Mouse (Mus musculus) right cerebral cortex, postnatal 25 days (tissue): Measurements from ENCODE around the gene Olfr285.

Experiments used
- DNase-seq: peaks from one replicate; pipeline ENCODE4 v3.0.0; 2022

Gene Olfr285

GRCm38 (mm10) chr15:98317177-98317724, at the start of gene Olfr285:
TSS of gene Olfr285 (minus strand) at chr15:98317353.
- no peak for DNase-seq

GRCm38 (mm10) chr15:98340887-98341286, 23.7 kb upstream of the Olfr285 start, which contains the start of gene Olfr284:
TSS of gene Olfr284 (minus strand) at chr15:98340987.
- DNase-seq, result no peak

GRCm38 (mm10) chr15:98315703-98316102, 1.4 kb downstream of the Olfr285 start:
- no peak for DNase-seq

- DNase-seq, result peak; percentile 64
Observed at GRCm38 (mm10) chr15:98295628-98296551, 21.3 kb downstream of the Olfr285 start, which contains the start of gene Zfp641. TSS of gene Zfp641 (minus strand) at chr15:98296161.

- no peak for DNase-seq
Observed at GRCm38 (mm10) chr15:98293651-98294050, 23.5 kb downstream of the Olfr285 start.

- no peak for DNase-seq
Observed at GRCm38 (mm10) chr15:98288566-98288965, 28.6 kb downstream of the Olfr285 start.

GRCm38 (mm10) chr15:98286418-98286817, 30.7 kb downstream of the Olfr285 start:
- DNase-seq, result no peak
